Mouse (Mus musculus) ovary, postnatal 10 days (tissue): ENCODE results near the gene Igfbp7.
"Not testable (repeated sequence)": the region's sequence is repeated elsewhere in the genome, so short reads cannot be mapped to it uniquely, and the experiment has no call there.

Experiments
- DNase-seq: peaks from one replicate; pipeline ENCODE4 v3.0.0; 2022; ENCODE audit warnings: low spot score

Igfbp7 gene

GRCm38 (mm10) chr5:77407341-77408298 is at the start of gene Igfbp7:
Gene Igfbp7 (minus strand): TSS chr5:77408041.
- peak; percentile 72 for DNase-seq

DNA sequence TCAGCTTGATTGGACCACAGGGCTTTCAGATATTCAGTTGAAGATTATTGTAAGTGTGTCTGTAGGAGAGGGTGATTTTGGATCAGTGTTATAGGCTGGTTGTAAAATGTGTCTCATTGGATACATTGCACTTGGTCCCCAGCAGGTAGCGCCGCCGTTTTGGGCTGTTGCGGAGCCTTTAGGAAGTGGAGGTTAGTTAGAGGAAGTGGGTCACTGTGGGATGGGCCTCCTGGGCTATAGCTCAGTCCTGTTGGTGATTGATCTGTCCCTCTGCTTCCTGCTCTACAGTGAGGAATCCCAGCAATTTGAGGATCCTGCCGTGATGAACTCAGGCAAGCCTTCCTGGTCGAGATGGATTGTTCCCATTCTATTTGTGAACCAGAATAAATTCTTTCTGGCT is 44.3 kb upstream of the Igfbp7 start:
- DNase-seq: no peak

GRCm38 (mm10) chr5:77449531-77449930 is 41.7 kb upstream of the Igfbp7 start:
- DNase-seq: no peak

DNA sequence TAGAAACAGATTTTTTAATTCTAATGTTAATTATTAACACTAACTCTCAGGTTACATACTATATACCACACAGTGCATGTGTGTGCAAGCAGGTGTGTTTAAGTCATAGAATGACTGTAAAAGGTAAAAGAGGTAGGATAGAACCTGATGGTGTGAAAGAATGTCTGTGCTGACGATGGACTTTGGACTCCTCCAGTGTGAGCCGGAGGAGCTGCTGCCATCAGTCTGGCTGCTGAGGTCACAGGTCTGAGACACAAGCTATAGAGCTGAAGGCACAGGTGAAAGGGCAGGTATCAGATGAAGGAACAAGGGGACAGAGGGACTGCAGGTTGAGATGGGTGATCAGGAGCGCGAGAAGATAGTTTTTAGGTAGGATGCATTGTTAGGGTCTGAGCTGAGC is 37.6 kb upstream of the Igfbp7 start:
- no peak for DNase-seq

GRCm38 (mm10) chr5:77443889-77444573 is 36.2 kb upstream of the Igfbp7 start:
- DNase-seq: no peak

DNA sequence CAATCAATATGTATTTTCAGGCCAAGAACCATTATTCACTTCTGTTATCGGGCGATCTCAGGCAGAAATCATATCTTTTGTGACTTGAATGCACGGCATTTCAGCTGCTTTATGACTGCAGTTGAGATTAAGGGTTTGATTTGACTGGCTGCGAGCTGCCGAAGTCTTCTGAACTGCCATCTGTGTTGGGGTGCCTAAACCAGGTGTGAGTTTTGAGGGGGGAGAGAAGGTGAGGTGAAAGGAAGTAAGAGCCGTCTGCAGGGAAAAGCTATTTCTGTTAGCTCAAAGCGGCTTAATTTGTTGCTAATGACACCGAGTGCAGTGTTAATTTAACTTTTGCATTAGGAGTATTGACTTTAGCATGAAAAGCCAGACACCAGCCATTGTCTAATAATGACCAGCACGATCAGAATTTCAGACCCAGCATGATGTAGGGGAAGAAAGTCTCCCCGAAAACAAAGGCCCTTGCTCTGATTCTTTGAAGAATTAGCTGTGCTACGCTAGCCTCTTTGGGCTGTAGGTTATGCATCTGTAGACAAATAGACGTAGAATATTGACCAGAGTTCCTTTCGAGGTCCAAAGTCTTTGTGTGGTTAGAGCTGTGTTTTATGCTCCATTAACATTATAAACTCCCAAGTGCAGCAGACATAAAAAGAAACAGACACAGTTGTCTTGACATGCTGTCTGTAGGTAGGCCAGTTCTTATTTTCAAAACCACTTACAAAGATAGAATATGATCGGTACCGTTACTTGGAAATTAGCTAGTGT is 35.2 kb upstream of the Igfbp7 start:
- no peak for DNase-seq

DNA sequence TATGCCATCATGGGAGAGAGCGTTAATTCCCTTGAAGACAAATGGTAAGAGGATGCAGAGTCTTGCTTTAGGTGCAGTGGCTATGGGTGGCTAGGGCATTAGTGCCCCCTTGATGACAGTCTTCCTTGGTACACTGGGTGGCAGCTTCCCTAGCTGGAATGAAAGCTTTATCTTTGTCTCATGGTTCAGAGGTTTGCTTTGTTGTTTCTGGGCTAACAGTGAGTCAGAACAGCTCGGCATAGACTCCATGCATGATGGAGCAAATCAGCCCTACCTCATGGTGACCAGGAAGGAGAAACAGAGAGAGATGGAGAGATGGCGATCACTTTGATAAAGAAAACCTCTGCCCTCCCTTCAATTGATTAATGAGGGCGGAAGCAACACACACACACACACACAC is 28.5 kb upstream of the Igfbp7 start:
- no peak for DNase-seq

DNA sequence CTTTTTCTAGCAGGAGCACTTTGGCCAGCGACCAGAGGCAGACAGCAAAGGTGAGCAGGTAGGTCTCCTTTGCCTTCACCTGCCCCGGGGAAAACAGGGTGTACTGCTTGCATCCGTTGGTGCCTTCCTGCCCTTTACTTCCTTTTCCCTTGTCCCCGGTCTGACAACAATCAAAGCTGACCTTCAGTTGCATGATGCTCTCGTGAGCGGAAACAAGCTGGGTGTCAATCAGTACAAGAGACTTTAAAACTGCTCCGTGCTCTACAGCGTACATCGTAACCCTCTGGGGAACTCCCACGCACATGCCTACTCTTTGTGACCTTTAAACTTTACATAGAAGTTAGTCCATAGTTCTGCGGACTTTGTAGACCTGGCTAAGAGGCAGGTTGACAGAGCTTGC is 26.2 kb upstream of the Igfbp7 start:
- no peak for DNase-seq

DNA sequence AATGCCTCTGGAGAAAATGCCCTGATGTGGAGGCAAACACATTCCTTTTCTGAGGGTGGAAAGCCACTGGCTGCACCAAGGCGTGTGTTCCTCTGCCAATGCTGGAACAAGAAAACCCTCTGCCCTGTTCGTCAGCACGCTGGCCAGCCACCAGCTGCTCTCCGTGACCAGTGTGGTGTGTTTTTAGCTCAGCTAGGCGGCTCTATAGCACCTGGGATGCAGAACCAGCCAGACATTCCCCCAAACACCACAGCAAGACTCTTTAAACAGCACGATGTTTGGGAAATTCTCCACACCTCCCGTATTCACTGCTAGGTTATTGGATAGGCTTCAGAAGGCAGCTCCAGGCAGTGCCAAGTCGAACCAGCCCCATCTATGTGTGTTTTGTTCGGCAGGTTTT is 25.7 kb upstream of the Igfbp7 start:
- DNase-seq: no peak

- no peak for DNase-seq
Observed at GRCm38 (mm10) chr5:77433119-77433518, 25.3 kb upstream of the Igfbp7 start.

DNA sequence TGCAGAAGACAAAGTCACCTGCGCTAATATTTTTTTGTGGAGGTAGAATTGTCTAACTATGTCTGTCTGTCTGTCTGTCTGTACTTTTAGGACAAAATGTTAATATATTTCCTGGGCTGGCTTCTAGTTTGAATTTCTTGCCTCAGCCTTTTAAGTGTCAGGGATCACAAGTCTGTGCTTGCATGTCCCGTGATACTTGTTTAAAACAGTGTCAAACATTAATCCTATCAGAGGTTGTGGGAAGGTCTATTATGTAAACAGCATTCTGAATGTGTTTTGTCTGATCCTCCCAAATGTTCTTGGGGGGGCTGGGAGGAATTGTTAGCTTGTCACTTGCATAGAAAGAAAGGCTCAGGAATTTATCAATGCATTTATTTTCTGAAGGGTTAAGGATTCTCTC is 24.6 kb upstream of the Igfbp7 start:
- no peak for DNase-seq

DNA sequence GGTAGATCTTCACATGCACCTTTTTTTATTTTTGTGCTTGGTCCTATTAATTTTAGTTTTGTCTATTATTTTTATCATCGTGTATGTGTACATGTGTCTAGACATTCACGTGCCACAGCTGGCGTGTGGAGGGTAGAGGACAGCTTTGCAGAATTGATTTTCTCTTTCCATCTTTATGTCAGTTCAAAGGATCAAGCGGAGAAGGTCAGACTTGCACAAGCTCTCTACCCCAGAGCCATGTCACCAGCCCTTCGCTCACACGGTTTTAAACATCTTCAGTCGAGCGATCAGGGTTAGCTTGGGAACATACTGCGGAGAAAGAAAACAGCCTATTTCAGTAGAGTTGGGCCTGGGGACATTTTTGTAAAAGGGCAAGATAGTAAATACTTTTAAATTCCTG is 23.2 kb upstream of the Igfbp7 start:
- no peak for DNase-seq

GRCm38 (mm10) chr5:77430471-77430870 is 22.6 kb upstream of the Igfbp7 start:
- DNase-seq: no peak

- DNase-seq: no peak
Observed at GRCm38 (mm10) chr5:77430049-77430448, 22.2 kb upstream of the Igfbp7 start.

GRCm38 (mm10) chr5:77428526-77428925 is 20.7 kb upstream of the Igfbp7 start:
- no peak for DNase-seq

GRCm38 (mm10) chr5:77427986-77428385 is 20.1 kb upstream of the Igfbp7 start:
- DNase-seq: no peak

- DNase-seq: no peak
Observed at GRCm38 (mm10) chr5:77425721-77426500, 18.1 kb upstream of the Igfbp7 start.

- DNase-seq: not testable (repeated sequence)
Observed at GRCm38 (mm10) chr5:77419537-77419936, 11.7 kb upstream of the Igfbp7 start.

GRCm38 (mm10) chr5:77416058-77416457 is 8.2 kb upstream of the Igfbp7 start:
- DNase-seq: no peak

DNA sequence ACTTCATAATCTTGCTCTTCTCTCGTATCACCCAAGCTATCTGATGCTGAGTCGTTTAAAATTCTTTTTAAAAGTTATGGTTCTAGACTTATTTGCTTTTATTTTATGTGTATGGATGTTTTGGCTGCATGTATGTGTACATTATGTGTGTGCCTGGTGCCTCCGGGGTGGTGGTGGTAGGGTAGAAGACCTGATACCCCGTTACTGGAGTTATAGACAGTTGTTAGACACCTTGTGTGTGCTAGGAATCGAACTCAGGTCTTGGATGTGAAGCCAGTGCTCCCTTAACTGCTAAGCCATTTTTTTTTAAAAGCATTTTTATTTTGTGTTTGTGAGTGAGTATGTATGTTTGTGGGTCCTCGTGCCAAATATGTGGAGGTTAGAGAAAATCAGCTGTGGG is 689 bp upstream of the Igfbp7 start:
- DNase-seq: no peak

DNA sequence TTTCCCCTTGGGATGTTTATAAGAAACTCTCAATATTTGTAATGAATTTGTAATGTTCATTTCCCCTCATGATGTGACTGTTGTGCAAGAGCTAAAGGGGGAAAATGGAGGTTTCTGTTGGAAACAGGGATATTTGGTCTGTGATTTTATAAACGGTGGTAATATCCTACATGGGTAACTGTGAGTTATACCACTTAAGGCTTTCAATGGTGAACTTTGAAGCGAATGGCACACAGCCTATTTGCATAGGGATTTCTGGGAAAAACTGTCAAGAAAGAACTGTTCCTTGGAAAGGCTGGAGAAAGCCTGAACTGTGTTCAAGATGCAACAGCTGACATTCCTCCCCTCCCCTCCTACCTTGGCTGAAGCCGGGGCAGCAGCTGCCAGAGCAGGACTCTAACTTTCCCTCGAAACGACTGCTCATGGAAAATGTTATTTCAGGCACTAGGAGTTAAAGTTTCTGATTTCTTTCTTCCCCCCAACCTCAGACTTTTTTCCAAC is 1.4 kb downstream of the Igfbp7 start:
- DNase-seq: no peak
